Mouse (Mus musculus) lung, postnatal 0 days (tissue): Measurements from ENCODE around the gene Proser3.

ENCODE experiments used
- CTCF ChIP-seq: IDR thresholded peaks from 2 replicates; pipeline ENCODE4 v1.5.1; 2016; ENCODE audit warnings: antibody characterized with exemption, mild to moderate bottlenecking
- EP300 ChIP-seq: IDR thresholded peaks from 2 replicates; pipeline ENCODE4 v1.6.1; 2016; ENCODE audit warnings: antibody characterized with exemption, mild to moderate bottlenecking, control low read depth

DNA sequence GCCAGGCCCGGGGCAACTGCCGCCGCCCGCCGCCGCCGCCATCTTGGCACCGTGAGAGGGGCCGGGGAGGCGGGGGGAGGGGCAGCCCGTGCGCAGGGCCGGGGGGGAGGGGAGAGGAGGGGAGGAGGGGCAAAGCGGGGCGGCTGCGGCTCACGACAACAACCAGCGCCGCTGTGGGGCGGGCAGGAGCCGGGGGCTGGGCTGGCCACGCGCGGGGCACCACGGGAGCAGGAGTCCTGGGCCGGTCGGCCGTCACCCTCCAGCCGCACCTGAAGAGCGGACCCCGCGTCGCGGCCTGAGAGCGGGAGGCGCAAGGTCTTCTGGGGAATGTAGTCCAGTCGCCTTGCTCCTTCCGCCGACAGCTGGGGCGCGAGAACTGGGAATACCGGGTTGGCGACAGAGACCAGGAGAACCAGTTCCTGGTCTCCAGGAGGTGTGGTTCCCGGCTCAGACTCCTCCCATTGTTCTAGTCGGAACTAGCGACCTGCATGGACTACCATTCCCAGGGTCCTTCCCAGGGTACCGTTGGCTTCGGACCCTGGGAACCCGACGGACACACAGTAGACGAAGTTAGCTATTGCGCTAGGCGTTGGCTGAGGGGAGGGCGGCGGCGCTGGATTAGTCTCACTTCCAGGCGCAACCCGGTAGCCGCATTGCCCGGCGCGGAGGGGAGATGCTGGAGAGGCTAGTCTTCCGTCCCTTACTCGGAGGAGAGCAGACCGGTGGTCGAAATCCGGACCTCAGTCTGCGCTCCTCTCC, 36.8 kb upstream of the Proser3 start, which contains the start of gene Kmt2b:
- TF ChIP-seq CTCF: no peak; the same call in 1 of the 2 replicates
- no peak for TF ChIP-seq EP300
